Mouse (Mus musculus): ENCODE results near the gene Gm9999.
"Not testable (repeated sequence)": the region's sequence is repeated elsewhere in the genome, so short reads cannot be mapped to it uniquely, and the experiment has no call there.

The Gm9999 gene

DNA sequence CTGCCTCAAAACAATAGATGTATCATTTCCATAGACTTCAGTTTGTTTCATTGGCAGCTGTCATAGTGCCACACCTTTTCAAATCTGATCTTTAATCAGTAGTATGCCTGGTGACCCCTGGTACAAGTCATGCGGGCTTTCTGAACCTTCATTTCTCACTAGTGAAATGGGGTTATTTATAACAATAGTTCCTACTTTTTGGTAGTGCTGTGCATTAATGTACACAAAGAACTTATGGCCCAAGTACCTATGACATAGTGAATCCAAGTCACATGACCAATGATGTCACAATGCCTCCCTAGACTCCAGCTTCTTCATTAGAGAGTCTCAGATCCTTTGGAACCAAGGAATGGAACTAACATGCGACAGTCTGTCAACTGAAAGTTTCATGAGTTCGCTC is at the start of gene Gm9999:
Gene Gm9999 (plus strand): TSS at position 301 of the 400 bp plus-strand sequence.
- no peak for DNase-seq

- DNase-seq: no peak
Measured at GRCm38 (mm10) chr7:46934788-46935187, 48.6 kb upstream of the Gm9999 start.

GRCm38 (mm10) chr7:46935847-46936246 is 47.5 kb upstream of the Gm9999 start:
- DNase-seq: peak in 1 of 2 experiments; percentile 17

- peak; percentile 94 to 97 for DNase-seq
Measured at GRCm38 (mm10) chr7:46957831-46958691, 25.3 kb upstream of the Gm9999 start, which contains the start of gene Uevld. Uevld (minus strand) TSS chr7:46958527.

- DNase-seq: no peak
Measured at GRCm38 (mm10) chr7:46958853-46959252, 24.5 kb upstream of the Gm9999 start.

DNA sequence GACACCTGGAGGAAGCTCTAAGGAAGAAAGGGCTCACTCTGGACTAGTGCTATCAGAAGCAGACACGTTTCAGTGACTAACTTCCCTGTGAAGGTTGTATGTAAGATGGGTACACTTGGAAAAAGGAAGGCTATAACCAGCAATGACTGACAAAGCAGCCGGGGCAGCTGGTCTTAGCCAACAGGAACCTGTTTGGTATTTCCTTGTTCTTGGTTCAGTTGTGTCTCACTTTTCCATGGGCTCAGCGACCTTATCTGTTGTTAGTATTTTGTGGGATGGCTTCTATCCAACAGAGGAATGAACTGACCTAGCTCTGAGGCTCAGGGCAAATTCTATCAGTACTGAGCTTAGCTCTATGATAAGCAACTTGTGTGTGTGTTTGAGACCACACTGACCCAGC is 22.4 kb upstream of the Gm9999 start:
- peak in 1 of 2 experiments; percentile 15 for DNase-seq

- peak in 1 of 2 experiments; percentile 31 for DNase-seq
Measured at GRCm38 (mm10) chr7:46962132-46962531, 21.2 kb upstream of the Gm9999 start.

- peak; percentile 53 to 73 for DNase-seq
Measured at GRCm38 (mm10) chr7:46962806-46963618, 20.4 kb upstream of the Gm9999 start.

DNA sequence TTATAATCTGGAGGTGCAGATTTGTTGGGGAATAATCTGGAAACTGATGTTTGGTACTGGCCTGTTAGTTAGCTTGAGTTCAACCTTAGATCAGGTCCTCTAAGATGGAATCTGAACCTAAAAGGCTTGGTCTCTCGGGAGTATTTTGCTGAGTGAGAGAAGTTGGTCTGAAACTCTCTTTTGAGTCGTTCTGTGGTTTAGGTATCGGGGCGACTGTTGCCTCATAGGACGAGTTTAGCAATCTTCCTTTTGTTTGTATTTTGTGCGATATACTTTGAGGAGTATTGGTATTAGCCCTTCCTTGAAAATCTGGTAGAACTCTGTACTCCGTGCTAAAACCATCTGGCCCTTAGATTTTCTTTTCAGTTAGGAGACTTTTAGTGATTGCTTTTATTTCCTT is 19.3 kb upstream of the Gm9999 start:
- DNase-seq: no peak

DNA sequence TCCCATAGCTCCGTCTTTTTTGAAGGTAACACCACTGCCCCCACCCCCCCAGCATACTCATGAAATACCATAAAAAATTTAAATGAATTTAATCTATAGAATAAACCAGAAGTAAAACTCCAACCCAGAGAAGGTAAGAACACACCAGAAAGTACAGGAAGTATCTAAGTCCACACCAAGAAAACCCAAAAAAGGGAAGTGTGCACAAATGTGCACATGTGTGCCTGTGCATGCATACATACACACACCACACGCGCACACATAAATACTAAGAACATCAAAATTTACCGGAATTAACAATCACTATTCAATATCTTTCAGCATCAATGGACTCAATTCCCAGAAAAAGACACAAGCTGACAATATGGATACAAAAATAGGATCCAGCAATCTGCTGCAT is 13.5 kb upstream of the Gm9999 start:
- DNase-seq: no peak

DNA sequence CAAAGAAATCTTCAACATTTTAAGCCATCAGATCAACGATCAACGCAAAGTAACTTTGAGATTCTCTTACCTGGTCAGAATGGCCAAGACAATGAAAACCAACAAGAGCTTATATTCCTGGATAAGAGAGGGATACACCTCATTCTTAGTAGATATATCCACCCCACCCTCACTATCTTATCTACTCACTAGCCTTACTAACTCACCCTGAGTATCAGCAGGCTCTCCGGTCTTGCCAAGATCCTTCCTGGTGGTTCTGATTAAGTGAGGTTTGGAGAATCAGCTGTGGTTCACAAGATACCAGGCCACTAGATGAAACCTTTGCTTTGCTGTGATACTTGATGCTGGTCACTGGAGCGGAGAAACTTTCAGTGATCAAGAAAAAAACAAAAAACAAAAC is 8.7 kb upstream of the Gm9999 start:
- DNase-seq: no peak

GRCm38 (mm10) chr7:46975456-46975855 is 7.9 kb upstream of the Gm9999 start:
- DNase-seq: no peak

DNA sequence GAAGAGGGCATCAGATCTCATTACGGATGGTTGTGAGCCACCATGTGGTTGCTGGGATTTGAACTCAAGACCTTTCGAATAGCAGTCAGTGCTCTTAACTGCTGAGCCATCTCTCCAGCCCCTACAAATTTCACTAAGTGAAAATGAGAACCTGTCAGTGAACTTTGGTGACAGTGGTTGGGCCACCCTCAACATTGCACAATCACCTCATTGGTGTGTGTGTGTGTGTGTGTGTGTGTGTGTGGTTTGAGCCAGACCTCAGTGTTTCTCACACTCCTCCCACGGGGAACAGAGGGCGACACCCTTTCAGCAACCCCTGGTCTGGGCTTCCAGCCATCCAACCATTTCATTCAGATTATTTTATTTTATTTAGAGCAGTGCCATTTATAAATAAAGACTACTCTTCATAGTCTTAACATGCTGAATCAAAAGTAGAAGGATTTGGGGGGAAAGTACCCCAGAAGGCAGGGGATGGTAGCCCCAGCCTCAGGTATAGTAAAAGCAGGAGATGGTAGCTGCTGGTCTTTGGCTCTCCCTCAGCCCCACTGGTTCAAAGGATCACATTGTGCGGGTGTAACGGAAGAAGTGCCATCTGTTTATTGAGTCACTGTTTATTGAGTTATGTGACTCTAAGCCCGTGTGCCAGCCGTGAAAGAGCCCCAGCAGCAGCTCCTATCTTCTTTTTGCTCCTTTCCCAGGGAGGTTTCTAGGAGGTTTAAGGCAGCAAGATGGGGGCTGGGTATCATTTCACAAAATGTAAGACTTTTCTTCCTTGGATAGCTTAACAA is 2.5 kb downstream of the Gm9999 start:
- no peak for DNase-seq

- no peak for DNase-seq
Measured at GRCm38 (mm10) chr7:46986646-46987045, 3.3 kb downstream of the Gm9999 start.

DNA sequence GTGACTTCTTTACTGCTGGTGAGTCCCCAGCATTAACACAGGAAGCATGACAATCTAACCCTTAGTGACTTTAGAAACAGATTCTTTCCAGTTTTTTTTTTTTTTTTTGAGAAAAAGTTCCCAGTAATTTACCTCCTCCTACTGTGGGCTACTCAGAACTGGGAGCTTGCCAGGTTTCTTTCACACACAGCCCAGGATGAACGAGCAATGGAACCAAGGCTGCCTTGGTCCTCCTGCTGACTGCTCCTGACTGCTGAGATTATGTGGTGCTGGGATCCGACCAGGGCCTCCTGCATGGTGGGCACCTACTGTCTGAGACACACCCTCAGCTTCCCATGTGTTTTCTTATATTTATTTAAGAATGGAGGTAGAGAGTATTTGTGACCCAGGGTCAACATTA is 3.7 kb downstream of the Gm9999 start:
- no peak for DNase-seq

DNA sequence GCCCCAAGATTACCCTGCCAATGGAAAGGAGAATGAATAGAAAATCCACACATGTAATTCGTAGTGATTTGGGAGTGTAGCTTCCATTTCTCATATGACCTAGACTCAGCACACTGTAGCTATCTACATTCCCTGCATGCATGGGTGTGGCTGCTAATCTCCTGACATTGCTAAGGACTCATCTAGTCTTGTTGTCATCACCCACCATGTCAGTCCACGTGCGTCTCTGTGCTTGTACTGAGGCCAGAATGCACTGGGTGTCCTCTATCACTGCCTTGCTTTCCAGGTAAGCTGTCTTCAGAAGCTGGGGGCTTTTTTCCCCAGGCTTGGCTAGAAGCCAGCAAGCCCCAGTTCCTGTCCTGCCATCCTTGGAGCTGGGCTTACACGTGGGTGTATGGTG is 6.0 kb downstream of the Gm9999 start:
- DNase-seq: not testable (repeated sequence)

DNA sequence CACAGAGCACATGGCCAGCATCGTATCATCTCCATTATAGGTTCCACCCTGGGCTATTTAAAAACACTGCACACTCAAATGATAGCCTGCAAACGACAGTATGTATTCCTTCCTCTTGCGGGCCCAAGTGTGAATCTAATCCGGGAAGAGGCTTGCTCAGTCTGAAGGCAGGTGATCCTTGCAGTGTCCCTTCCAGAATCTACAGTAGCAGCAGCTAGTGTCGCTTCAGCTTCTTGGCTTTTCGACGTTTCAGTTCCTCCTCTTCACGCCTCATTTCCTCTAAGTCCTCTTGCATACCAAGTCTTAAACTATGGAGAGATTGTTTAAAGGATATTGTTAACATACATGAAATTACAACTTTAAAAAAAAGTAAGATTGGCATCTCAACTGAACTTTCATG is 9.7 kb downstream of the Gm9999 start:
- DNase-seq: no peak

DNA sequence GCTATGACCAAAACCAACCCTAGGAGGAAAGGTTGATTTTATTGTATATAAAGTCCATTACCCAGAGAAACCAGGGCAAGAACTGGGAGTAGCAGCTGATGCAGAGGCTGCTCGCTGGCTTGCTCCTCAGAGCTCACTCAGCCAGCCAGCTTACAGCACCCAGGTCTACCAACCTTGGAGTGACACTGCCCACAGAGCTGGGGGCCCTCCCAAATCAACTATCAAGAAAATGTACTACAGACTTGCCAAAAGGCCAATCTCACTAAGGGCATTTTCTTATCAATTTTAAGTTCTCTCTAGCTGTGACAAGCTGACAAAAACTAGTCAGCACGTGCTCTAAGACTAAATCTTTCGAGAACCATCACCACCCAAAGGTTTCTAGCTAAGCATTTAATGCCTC is 12.2 kb downstream of the Gm9999 start:
- no peak for DNase-seq

DNA sequence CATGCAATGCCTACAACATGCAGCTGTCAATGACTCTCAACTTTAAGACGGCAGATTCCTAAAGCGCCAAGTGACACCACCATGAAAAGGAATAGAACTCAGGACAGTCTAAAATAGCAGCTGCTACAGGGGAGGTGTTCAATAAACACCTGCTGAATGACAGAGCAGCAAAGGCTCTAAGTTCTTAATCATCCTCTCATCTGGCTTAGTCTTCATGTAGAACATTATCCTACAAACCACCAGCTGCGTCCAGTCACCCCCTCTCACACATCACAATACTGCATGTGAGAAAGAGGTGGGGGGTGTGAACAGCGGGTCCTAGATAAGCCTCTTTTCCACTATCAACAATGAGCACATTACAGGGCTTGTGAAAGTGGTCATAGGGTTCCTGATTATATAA is 13.6 kb downstream of the Gm9999 start:
- no peak for DNase-seq

GRCm38 (mm10) chr7:46997644-46998395 is 14.4 kb downstream of the Gm9999 start:
- DNase-seq: peak; percentile 61 to 65

DNA sequence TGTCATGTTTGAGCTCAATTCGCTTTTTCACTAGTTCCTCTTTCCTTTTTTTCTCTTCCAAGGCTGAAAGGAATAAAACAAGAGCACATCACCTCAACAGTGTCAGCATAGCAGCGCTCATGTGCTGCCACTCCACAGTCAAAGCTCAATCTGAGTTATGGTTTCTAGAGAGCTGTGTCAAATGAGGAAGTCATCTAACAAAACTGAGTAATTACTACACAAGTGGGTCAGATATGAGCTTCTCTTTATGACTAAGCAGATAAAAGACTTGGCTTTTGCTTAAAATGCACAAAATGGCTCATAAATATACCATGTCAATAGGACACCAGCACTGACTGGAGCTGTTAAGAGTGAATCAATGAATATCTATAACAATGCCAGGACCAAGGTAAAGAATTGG is 15.6 kb downstream of the Gm9999 start:
- no peak for DNase-seq

- DNase-seq: peak; percentile 52 to 61
Measured at GRCm38 (mm10) chr7:46999983-47000643, 16.7 kb downstream of the Gm9999 start.
